Mouse (Mus musculus): ENCODE data around the gene 9330159F19Rik.

9330159F19Rik gene

GRCm38 (mm10) chr10:29211453-29211852 lies at the start of gene 9330159F19Rik:
TSS of gene 9330159F19Rik (plus strand) at chr10:29211606.
- no peak for DNase-seq

GRCm38 (mm10) chr10:29161664-29162063 lies 49.7 kb upstream of the 9330159F19Rik start:
- DNase-seq = no peak

GRCm38 (mm10) chr10:29173778-29174177 lies 37.6 kb upstream of the 9330159F19Rik start:
- DNase-seq = no peak

- no peak for DNase-seq
These were observed 35.8 kb upstream of the 9330159F19Rik start for GRCm38 (mm10) chr10:29175656-29176055.

GRCm38 (mm10) chr10:29176881-29177280 lies 34.5 kb upstream of the 9330159F19Rik start:
- DNase-seq = no peak

GRCm38 (mm10) chr10:29178003-29178402 lies 33.4 kb upstream of the 9330159F19Rik start:
- DNase-seq = no peak

- no peak for DNase-seq
These were observed 31.2 kb upstream of the 9330159F19Rik start for GRCm38 (mm10) chr10:29180210-29180609.

GRCm38 (mm10) chr10:29181046-29181445 lies 30.4 kb upstream of the 9330159F19Rik start:
- no peak for DNase-seq

GRCm38 (mm10) chr10:29193769-29194168 lies 17.6 kb upstream of the 9330159F19Rik start:
- no peak for DNase-seq

- DNase-seq = no peak
These were observed 14.6 kb upstream of the 9330159F19Rik start for GRCm38 (mm10) chr10:29196811-29197210.

- no peak for DNase-seq
These were observed 12.8 kb upstream of the 9330159F19Rik start, which contains the start of gene Gm49353 for GRCm38 (mm10) chr10:29198642-29199041. TSS of gene Gm49353 (plus strand) at chr10:29198954.

- DNase-seq = no peak
These were observed 11.6 kb upstream of the 9330159F19Rik start for GRCm38 (mm10) chr10:29199835-29200234.

GRCm38 (mm10) chr10:29200609-29201008 lies 10.8 kb upstream of the 9330159F19Rik start:
- no peak for DNase-seq

- DNase-seq = no peak
These were observed 4.7 kb upstream of the 9330159F19Rik start for GRCm38 (mm10) chr10:29206730-29207129.

GRCm38 (mm10) chr10:29208735-29209134 lies 2.7 kb upstream of the 9330159F19Rik start:
- DNase-seq = no peak

- no peak for DNase-seq
These were observed 2.2 kb downstream of the 9330159F19Rik start for GRCm38 (mm10) chr10:29213534-29214100.

GRCm38 (mm10) chr10:29216957-29217356 lies 5.6 kb downstream of the 9330159F19Rik start:
- no peak for DNase-seq

GRCm38 (mm10) chr10:29217451-29217850 lies 6.0 kb downstream of the 9330159F19Rik start:
- DNase-seq = no peak

- no peak for DNase-seq
These were observed 13.9 kb downstream of the 9330159F19Rik start for GRCm38 (mm10) chr10:29225329-29225728.

- DNase-seq = no peak
These were observed 19.8 kb downstream of the 9330159F19Rik start for GRCm38 (mm10) chr10:29231208-29231607.

All from kidney, adult 18-20 months (tissue).